Mouse (Mus musculus) mesoderm, embryonic 11.5 days (tissue): ENCODE results near the gene Rtn4rl2.
"Not testable (repeated sequence)": the region's sequence is repeated elsewhere in the genome, so short reads cannot be mapped to it uniquely, and the experiment has no call there.

Experiments
- DNase-seq: peaks from one replicate; pipeline ENCODE4 v3.0.0-alpha.2; 2012; ENCODE audit warnings: low read depth, low spot score

Rtn4rl2 gene

GRCm38 (mm10) chr2:84886234-84886731, at the start of gene Rtn4rl2:
Gene Rtn4rl2 (minus strand): TSS chr2:84886710.
- no peak for DNase-seq

GRCm38 (mm10) chr2:84935065-84935464, 48.6 kb upstream of the Rtn4rl2 start:
- no peak for DNase-seq

GRCm38 (mm10) chr2:84934649-84935007, 48.1 kb upstream of the Rtn4rl2 start:
- DNase-seq, result no peak

- no peak for DNase-seq
Observed at GRCm38 (mm10) chr2:84933992-84934648, 47.6 kb upstream of the Rtn4rl2 start.

- no peak for DNase-seq
Observed at GRCm38 (mm10) chr2:84930186-84930585, 43.7 kb upstream of the Rtn4rl2 start.

GRCm38 (mm10) chr2:84919601-84920108, 33.1 kb upstream of the Rtn4rl2 start:
- no peak for DNase-seq

- no peak for DNase-seq
Observed at GRCm38 (mm10) chr2:84918188-84918587, 31.7 kb upstream of the Rtn4rl2 start.

GRCm38 (mm10) chr2:84916548-84917320, 30.2 kb upstream of the Rtn4rl2 start:
- DNase-seq, result no peak

- no peak for DNase-seq
Observed at GRCm38 (mm10) chr2:84915330-84915729, 28.8 kb upstream of the Rtn4rl2 start.

- DNase-seq, result no peak
Observed at GRCm38 (mm10) chr2:84913881-84914280, 27.4 kb upstream of the Rtn4rl2 start.

- peak; percentile 70 for DNase-seq
Observed at GRCm38 (mm10) chr2:84912722-84913121, 26.2 kb upstream of the Rtn4rl2 start.

- DNase-seq, result not testable (repeated sequence)
Observed at GRCm38 (mm10) chr2:84896686-84897085, 10.2 kb upstream of the Rtn4rl2 start.

- no peak for DNase-seq
Observed at GRCm38 (mm10) chr2:84895495-84896198, 9.1 kb upstream of the Rtn4rl2 start.

- no peak for DNase-seq
Observed at GRCm38 (mm10) chr2:84893359-84893758, 6.8 kb upstream of the Rtn4rl2 start.

GRCm38 (mm10) chr2:84890045-84890340, 3.5 kb upstream of the Rtn4rl2 start:
- DNase-seq, result peak; percentile 80

- no peak for DNase-seq
Observed at GRCm38 (mm10) chr2:84889316-84890044, 3.0 kb upstream of the Rtn4rl2 start.

- peak; percentile 83 for DNase-seq
Observed at GRCm38 (mm10) chr2:84888657-84889315, 2.3 kb upstream of the Rtn4rl2 start.

GRCm38 (mm10) chr2:84887411-84888271, 1.1 kb upstream of the Rtn4rl2 start:
- DNase-seq, result no peak

- DNase-seq, result peak; percentile 74
Observed at GRCm38 (mm10) chr2:84886821-84887281, 341 bp upstream of the Rtn4rl2 start.
